Mouse (Mus musculus) C2C12 (cell line): ENCODE results near the gene Trappc3.

Experiments
- CTCF ChIP-seq: IDR thresholded peaks from one replicate; pipeline ENCODE4 v1.5.1; 2011; ENCODE audit not compliant: control insufficient read depth, insufficient read depth, insufficient read length
- FOSL1 ChIP-seq: IDR thresholded peaks from one replicate; pipeline ENCODE4 v1.8.0; 2011; ENCODE audit warnings: mild to moderate bottlenecking, low read length; ENCODE audit not compliant: poor library complexity, insufficient read depth, severe bottlenecking
- MYOG ChIP-seq: IDR thresholded peaks from one replicate; pipeline ENCODE4 v1.6.1; 2011; ENCODE audit not compliant: control insufficient read depth, insufficient read length; ENCODE audit errors: extremely low read depth

DNA sequence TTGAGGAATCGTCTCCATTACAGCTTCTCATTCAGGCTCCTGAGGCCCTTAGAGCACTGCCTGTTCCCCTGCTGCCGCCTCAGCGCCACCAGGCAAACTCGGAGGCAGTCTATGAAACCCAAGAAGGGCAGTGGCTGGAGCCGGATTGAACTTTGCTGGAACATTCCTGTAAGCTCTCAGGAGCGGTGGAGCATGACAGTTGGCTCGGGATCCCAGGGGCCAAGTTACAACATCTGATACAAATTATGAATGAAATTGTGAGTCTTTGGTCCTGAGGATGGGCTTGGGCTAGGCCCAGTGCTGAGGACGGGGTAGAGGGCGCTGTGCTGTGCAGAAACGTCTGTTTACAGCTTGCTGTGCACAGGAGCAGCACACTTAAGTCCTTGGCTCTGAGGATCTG lies 52.3 kb downstream of the Trappc3 start:
- TF ChIP-seq CTCF (no peak), MYOG (no peak), FOSL1 (no peak)
